Mouse (Mus musculus) layer of hippocampus, postnatal 10 days (tissue): Measurements from ENCODE around the gene Akap2. TPM values are rescaled to one million over a fixed set of nuclear protein-coding genes. Genes with fewer than 3 reads are reported as not detected.

ENCODE experiments used
- DNase-seq, 2 experiments: peaks; one replicate each; pipeline ENCODE4 v3.0.0; 2021; ENCODE audit warnings: low spot score in 2 of 2
- total RNA-seq, 2 experiments: library from RNA; stranded (reverse); gene quantifications; 2 replicates each; pipeline ENCODE4 v1.2.3; 2021

Gene Akap2
- total RNA-seq, 2 experiments from 2014 or later: 36.8 to 40.9 TPM

DNA sequence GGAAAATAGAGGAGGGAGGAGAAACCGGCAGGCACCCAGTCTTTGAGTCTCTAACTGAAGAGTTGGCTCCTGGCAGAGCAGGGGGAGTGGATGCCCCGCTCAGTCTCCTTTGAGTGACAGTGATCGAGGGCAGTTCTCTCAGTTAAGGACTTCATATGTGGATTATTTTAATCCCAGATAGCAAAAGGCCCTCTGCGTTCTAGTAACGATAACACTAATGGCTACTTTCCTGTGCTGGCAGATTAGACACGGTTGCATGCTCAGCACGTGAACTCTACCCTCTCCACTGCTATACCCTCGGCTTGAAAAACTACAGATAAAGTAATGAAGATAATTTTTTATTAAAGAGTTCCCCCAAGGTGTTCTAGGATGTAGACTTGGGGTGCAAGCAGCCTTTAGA, 76.5 kb downstream of the Akap2 start:
- DNase-seq: no peak

GRCm38 (mm10) chr4:57794547-57794946, 77.1 kb downstream of the Akap2 start:
- DNase-seq: no peak

- no peak for DNase-seq
Observed at GRCm38 (mm10) chr4:57797548-57798285, 80.3 kb downstream of the Akap2 start.

DNA sequence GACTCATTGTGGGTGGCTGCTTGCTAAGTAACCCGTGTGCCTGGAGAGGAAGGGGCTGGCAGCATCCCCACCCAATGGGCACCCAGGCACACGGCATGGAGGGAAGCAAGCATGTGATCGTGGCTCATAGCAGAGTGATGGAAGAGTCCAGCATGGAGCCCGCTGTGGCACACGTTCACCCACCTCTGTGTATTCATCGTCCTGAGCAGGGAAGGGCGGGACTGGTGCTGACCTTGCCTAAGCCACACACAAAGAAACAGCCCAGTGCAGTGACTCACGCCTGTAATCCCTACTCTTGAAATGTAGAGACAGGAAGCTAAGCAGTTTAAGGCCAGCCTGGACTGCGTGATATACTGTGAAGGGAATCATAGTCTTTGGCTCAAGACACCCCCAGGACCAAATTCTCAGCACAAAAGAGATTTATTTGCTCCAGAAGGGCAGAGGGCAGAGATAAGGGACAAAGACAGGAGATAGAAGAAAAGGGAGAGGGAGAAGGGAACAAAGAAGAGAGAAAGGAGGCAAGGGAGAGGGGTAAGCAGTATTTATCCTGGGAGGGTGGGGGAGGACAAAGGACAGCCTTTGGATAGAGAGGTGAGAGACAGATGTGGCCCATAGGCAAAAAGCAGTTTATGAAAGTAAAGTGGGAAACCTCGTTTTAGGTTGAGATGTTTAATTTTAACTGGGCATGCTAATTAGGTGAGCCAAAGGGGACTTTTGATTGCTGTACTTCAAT, 81.0 kb downstream of the Akap2 start:
- DNase-seq: no peak

DNA sequence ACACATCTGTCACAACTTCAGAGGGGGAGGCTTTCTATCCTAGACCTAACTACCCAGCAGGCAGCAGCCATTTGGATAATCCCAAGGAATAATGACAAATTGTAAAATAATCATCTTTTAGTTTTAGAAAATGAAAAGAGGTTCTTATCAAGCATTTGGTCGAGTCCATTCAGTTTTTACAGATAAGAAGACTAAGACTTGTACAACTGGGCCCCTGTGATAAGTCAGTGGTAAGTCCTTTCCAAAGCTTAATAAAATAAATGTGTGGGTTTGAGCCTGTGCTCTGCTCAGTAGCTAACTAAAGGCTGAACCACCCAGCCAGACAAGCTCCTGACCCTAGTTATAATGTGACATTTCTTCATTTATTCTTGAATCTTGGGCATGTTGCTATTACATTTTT, 81.8 kb downstream of the Akap2 start:
- no peak for DNase-seq

GRCm38 (mm10) chr4:57801239-57801638, 83.8 kb downstream of the Akap2 start:
- DNase-seq: no peak

DNA sequence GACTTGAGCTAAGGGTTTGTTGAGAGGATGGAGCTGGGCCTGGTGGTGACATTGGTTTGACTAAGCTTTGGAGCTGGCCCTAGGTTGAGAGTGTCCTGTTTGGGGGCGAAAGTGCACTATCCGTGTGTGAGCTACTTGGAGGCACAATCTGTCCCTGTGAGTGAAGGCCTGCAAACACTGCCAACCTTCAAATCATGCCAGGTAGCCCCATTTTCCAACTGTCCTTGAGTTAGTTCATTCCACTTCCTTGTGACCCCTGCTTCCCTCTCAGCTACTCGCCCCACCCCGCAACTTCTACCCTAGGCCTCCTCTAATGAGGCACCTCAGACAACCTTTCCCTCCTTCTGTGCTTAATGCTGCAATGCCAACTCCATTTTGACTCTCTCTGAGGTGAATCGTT, 84.5 kb downstream of the Akap2 start:
- no peak for DNase-seq

GRCm38 (mm10) chr4:57802411-57802810, 85.0 kb downstream of the Akap2 start:
- no peak for DNase-seq

GRCm38 (mm10) chr4:57804902-57805301, 87.4 kb downstream of the Akap2 start:
- DNase-seq: no peak

GRCm38 (mm10) chr4:57809449-57809848, 92.0 kb downstream of the Akap2 start:
- no peak for DNase-seq

DNA sequence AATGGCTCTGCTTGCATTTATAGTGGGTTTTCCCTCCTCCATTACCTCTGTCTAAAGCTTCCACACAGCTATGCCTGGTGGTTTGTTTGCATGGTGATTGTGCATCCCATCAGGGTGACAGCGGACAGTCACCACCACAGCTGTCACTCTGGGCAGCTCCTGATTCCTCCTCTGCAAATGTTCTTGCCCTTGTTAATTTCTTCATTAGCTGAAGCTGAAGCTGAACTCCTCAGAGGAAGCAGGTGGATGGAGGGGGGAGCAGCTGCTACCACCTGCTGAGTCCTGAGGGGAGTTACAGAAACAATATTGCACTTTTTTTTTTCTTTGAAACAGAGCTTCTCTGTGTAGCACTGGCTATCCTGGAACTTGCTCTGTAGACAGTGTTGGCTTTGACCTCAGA, 94.6 kb downstream of the Akap2 start:
- DNase-seq: no peak

DNA sequence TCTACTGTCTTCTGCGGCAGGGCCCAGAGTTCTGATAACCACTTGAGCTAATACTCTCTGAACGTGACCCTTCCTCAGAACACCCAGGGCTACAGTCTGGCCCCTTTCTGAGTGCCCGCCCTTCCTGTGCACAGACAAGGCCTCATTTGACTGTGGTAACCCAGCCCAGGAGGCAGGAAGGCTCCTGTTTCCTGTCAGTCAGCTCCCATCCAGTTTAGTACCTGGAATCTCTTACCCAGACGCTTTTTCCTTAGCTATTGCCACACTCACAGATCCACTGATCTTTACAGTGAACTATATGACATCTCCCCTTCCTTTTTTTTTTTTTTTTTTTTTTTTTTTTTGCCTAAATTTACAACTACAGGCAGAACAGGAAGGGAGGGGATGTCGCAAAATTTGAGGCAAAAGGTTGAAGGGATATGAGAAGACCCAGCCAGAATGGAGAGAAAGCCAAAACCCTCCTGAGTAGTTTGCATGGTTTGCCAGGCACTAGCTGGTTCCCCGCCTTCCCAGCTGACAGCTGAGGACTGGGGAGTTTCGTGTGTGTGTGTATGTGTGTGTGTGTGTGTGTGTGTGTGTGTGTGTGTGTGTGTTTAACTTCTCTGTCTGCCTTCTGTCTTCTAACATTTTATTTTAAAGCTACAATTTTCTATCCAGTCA, 95.6 kb downstream of the Akap2 start:
- peak; percentile 25 to 32 for DNase-seq

DNA sequence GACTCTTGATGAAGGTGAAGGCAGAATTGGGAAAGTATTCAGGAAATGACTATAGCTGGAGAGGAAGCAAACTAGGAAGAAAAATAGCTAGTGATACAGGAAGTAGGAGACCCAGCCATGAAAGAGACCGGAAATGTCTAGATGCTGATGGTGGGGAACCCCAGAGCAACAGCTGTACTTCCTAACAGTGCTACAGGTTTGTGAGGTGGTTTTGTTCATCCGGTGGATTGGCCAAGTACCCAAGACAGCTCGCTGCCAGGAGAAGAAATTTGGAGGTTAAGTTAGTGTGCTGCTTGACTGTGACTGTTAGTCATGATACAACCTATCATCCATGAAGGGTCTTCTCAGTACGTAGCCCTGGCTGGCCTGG, 96.1 kb downstream of the Akap2 start:
- no peak for DNase-seq

- no peak for DNase-seq
Observed at GRCm38 (mm10) chr4:57815355-57815754, 97.9 kb downstream of the Akap2 start.

DNA sequence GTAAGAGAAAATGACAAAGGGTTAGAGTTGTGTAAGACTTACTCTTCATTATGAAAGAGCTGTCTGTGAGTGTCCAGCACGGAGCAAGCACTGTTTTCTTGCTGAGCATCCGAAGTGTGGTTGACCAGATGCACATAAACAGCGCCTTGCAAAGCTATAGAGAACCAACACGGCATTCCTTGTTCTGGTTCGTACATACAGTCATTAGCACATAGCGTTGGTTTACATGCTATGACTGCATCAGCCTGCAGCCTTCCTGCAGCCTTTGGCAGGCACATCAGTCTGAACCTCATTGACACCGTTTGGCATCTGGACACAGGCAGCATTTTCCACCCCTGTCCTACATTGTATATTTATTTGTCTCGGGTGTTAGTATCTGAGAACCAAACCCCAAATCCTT, 98.7 kb downstream of the Akap2 start:
- no peak for DNase-seq

DNA sequence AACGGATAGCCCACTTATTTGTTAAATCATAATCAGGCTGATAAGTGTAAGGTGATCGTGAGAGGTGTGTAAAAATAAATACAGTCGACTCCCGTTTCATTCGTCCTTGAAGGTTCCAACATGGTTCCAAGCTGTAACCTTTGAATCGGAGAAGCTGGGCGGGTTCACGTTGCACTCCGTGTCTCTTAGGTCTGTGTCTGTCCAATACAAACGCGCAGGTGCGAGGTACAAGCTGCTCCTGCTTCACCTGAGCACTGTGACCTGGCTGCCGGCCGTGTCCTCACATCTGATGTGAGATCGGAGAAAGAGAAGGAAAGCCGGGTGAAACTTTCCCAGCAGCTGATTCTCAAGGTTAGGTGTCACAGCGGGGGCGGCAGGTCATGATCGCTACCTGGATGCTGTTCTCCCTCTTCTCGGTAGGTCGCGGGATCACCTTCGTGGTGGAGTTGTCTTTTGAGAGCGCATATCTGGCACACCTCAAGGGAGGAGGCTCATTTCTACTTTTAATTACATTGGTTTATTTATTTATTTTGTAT, 103.5 kb downstream of the Akap2 start:
- DNase-seq: no peak

GRCm38 (mm10) chr4:57821556-57822356, 104.3 kb downstream of the Akap2 start:
- DNase-seq: no peak

DNA sequence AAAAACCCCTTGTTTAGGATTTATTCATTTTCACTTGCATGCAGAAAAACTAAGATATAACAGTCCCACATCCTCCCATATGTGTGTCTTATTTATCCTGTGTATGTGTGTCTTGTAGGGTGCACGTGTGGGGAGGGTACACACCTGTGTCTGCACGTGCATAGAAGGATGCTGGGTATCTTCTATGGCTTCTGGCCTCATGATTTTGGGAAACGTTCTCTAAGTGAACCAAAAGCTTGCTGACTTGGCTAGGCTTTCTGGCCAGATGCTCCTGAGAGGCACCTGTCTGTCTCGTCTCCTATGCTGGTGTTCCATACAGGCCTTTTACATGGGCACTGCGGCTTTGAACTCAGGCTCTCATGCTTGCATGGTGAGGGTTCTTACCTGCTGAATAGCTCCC, 105.2 kb downstream of the Akap2 start:
- DNase-seq: no peak

DNA sequence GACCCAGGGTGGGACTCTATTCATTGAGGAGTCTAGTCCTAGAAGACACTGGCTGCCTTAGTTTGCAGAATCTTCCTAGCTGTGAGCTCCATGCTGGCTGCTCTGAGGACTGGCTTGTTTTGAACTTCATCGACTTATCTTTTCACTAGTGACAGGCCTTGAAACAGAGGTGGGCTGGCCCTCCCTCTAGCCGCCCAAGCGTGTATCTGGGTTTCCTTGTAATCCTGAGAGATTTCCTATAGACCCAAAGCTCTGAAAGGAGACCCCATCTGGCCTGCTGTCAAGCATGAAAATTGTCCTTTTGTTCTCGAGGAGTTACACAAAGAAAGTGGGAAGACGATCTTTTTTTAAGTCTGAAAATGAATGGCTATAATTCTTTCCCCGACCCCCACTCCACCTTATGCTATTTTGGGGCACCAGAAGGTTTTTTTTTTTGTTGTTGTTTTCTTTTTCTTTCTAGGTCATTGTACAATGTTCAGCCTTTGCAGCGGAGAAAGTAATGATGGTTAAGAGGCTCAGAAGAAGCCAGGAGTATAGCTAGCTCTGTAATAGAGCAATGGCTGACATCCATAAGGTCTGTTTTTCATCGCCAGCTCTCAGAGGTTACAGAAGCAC, 107.3 kb downstream of the Akap2 start:
- DNase-seq: no peak

DNA sequence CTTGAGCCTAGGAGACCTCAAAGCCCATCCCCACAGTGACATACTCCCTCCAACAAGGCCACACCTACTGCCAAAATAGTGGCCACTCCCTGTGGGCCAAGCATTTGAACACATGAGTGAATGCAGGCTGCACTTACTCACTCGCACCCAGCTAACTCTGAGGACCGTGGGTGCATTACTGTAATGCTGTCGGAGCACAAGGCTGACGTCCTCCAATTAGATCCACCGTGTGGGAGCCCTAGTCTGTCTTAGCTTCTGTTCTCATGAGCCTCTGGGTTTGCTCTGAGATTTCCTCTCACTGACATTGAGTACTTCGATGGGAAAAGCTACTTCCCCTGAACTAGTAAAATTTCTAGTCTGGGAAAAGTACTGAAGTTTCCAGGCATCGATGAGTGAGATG, 108.8 kb downstream of the Akap2 start:
- DNase-seq: no peak

- no peak for DNase-seq
Observed at GRCm38 (mm10) chr4:57829131-57829530, 111.7 kb downstream of the Akap2 start.
